Mouse (Mus musculus): ENCODE results near the gene Dpp9.

Dpp9 gene

DNA sequence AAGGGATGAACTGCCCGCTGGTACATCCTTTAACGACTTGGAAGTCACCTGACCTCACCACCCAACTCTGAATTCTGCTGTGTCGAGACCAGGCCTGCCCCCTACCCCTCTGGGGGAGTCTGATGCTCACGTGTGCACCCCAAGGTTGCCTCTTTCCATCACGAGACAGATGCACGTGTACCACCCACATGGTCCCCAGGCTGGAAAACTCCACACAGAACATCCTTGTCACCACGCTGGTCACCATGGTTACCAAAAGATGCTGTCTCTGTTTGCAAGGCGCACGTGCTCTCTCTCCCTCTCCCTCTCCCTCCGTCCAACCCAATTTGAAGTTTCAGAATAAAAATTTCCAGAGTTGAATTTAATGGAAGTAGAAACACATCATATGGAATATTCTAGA, 11.2 kb upstream of the Dpp9 start:
- peak; percentile 84 for DNase-seq (ENCODE audit: low spot score)

DNA sequence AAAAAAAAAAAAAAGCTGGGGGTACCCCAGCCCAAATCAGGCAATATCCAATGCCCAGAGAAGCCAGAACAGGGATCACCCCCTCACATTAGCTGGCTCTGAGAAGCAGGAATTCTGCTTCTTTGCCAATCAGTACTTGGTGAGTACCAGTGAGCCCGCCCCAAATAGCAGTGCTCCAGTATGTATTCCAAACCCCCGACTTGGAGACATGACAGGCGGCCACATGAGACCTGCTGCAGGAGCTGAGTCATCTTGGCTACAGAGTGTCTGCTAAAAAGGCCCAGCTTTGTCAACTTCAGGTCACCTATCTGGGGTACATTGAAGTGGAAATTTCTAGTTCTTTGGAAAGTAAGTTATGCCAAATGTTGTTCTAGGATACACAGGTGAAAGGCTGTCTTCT, 7.9 kb upstream of the Dpp9 start:
- DNase-seq (ENCODE audit: low spot score) = no peak

DNA sequence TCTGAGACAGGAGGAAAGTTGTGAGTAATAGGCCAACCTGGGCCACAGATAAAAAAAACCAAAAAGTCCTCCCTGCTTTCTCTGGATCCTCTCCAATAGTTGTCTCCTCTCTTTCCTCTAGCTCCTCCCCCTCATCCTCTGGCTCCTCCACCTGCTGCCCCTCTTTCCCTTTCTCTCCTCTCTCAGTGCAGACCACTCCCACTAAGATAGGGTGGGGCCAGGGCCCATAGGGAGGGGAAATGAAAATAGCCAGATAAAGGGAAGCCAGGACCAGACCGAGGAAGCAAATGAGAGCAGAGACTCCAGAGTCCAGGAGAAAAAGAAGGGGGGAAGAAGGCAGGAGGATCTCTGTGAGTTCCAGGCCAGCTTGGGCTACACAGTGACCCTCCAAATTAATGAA, 6.2 kb upstream of the Dpp9 start:
- no peak for DNase-seq (ENCODE audit: low spot score)

DNA sequence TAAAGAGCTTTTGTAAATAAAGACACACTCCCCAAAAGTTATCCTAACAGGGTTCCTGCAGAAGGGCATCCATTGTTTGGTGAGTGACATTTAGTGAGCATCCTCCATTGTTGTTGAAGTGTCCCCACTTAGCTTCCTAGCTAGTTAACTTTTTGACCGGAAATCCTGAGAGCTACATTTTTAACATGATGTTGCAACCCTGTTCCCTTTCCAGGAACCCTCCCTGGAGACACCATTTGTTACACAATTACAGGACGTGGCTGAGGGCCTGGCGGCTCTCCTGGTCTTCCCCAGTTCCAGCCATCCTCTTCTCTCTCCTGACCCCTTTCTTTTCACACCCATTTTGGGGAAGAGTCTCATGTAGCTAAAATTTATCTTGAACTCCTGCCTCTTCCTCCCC, 1.1 kb upstream of the Dpp9 start:
- DNase-seq (ENCODE audit: low spot score) = no peak

DNA sequence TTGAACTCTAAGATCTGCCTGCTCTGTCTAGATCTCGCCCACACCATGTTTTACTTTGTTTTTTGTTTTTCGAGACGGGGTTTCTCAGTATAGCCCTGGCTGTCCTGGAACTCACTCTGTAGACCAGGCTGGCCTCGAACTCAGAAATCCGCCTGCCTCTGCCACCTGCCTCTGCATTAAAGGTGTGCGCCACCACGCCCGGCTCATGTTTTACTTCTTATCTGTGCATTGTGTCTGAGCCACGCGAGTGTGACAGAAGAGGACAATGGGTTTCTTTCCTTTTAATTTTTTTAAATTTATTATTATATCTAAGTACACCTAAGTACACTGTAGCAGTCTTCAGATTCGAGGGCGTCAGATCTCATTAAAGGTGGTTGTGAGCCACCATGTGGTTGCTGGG, 546 bp upstream of the Dpp9 start:
- no peak for DNase-seq (ENCODE audit: low spot score)

DNA sequence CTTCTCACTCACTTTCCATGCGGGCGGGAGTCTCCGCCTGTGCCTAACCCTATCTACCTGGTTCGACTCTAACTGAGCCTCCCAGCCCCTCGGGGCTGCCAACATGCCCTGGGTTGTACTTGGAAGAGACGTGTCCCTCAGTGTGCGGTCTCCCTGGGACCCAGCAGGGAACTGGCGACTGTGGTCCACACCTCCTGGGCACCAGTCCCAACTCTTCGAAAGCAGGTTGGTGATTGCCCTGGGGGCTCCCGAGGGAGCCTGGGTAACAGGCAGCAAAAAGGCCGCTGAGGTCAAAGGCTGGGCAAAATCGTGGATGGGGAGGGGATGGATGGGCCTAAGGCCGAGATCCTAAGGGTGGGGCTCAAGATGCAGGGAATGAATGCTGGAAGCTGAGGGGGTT, 1.0 kb downstream of the Dpp9 start:
- no peak for DNase-seq (ENCODE audit: low spot score)

DNA sequence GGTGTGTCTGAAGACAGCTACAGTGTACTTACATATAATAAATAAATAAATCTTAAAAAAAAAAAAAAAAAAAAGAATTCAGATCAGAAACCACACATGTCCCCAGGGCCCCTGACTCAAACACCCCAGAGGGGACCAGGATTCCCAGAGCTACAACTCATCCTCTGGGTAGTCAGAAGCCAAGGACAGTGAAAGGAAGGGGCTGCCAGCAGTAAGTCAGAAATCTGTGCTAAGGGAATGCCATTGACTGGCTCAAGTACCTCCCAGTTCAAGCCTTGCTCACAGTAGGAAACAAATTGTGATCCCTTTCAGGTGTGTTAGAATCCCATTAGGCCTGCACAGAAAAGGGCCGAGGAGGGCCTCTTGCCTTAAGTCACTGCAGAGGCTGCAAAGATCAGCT, 4.5 kb downstream of the Dpp9 start:
- no peak for DNase-seq (ENCODE audit: low spot score)

DNA sequence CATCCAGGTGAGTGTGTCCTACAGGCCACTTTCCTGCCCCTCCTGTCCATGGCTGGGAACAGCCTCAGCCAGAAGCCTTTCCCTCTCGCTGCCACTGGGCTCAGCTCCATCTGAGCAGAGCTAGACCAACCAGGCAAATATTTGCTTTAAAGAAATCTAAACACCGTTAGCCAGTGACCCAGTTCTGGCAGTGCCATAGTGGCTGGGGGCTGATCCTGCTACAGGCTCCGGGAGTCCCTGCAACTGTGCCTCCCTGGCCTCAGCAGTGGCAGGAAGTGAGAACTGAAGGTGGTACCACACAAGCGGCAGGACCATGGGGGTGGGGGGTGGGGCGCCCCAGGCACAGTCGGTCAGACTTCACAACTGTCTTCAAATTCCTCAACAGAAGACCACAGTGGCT, 6.0 kb downstream of the Dpp9 start:
- DNase-seq (ENCODE audit: low spot score) = no peak

DNA sequence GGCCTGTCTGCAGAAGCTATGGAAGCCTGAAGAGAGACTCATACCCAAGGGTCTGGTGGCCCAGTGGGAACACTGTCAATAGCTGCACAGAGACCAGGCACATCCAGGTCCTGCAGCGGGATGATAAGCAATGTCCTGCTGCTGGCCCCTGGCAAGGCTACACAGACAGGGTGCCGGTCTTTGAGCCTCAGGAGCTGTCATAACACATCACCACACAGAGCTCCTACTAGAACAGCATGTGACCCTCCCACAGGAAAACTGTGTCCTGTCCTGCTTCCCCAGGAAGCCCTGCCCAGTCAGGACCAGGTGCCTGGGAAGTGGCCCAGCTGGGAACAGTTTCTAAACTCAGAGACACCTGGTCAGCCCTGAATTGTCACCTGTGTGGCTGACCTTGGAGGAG, 7.6 kb downstream of the Dpp9 start:
- no peak for DNase-seq (ENCODE audit: low spot score)

DNA sequence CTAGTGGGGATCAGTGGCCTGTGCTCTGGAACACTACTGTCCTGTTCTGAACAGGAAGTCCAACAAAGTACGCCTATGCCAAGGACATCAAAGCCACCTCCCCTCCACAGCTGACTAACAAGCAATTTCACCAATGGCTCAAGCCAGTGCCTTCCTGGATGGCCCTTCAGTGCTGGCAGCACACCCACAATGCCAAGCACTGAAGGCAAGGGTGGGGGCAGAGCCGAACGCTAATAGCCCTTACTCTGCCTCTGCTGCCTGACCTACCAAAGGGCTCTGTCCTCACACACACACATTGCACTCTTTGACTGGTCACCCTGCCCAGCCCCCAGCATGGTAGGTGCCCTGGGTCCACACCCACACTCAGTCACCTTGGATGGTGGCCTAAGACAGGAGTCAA, 9.9 kb downstream of the Dpp9 start:
- no peak for DNase-seq (ENCODE audit: low spot score)

DNA sequence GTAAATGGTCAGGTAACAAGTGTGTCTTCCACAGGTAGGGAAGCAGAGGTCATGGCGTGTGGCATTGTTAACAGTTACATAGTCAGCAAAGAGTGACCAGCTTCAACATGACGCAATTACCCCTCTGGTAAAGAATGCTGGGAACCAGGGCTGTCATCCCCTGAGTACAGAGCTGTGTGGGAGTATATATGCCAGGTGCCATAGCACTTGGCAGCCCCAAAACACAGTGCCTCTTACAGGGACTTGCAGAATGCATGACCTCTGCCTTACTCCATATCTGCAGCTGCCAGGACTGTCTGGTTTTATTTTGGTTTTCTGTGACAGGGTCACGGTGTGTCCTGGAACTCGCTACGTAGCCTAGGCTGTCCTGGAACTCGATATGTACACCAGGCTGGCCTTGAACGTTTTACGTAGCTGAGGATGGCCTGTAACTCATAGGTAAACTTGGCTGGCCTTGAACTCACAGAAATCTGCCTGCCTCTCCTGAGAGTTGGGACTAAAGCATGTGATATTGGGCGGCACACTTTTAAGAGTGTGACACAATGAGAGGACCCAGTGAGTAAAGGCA, 10.7 kb downstream of the Dpp9 start:
- DNase-seq (ENCODE audit: low spot score) = no peak

DNA sequence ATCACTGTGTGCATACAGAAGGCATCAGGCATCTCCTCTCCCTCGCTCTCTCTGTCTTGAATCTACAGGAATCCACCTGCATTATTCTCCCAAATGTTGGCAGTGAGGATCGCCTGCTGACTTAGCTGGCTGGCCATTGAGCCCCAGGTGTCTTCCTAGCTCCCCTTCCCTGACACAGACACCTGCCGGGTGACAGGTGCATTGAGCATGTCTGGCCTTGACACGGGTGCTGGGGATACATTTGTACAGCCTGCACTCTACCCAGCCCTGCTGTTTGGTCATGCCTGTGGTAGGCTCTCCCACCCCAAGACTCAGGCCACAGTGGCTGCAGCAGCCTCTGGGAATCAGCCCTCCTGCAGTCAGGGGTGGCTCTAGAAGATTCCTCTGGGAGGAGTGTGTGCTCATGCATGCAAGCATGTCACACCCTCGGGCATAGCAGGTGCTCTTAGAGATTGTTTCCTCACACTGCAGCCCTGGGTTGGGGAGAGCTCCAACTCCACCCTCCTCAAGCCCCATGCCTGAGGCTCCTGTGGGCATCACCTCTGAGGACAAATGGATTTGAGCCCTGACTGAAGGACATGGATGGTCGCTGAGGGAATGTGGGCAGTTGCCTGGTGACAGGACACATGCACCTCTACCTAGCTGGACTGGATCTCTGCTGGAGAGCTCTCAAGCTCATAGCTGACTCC, 11.6 kb downstream of the Dpp9 start:
- no peak for DNase-seq (ENCODE audit: low spot score)

DNA sequence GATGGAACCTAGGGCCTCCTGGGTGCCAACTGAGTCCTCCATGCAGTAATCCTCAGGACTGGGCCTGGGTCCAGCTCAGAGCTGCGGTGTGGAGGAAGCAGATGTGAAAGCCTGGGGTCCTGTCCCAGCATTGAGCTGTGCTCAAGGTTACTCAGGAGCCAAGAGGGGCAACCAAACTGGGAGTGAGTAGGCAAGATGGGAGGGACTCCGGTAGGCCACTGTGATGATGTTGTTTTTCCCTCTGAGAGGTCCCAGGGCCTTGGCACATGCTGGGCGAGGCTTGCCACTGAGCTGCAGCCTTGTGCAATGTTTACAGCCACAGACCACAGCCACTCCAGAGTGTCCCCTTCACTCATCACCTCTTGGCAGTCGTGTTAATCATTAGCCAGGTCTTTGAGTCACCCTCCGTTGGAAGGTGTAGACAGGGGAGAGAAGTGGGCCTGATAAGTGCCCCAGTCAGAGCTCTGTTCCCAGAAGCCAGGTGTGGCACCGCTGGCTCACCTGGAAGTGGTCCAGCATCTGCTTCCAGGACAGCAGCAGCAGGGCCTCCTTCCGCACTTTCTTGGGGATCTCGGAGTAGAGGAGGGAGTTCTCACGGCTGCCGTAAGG, 12.3 kb downstream of the Dpp9 start:
- no peak for DNase-seq (ENCODE audit: low spot score)

DNA sequence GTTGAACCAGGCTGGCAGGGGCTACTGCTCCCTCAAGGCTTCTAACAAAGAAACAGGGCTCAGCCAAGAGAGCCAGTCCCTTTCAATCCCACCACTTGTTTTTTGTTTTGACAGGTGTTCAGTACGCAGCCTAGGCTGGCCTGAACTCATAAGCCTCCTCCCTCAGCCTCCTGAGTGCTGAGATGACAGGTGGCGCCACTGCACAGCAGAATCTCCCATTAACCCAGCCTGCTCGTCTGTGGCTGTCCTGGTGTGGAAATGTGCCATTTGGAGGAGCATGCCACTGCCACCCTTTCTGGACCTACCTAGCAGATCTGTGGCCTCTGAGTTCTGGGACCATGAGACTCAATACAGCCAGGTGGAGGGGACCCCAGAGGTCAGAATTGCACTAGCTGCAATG, 15.0 kb downstream of the Dpp9 start:
- DNase-seq (ENCODE audit: low spot score) = no peak

DNA sequence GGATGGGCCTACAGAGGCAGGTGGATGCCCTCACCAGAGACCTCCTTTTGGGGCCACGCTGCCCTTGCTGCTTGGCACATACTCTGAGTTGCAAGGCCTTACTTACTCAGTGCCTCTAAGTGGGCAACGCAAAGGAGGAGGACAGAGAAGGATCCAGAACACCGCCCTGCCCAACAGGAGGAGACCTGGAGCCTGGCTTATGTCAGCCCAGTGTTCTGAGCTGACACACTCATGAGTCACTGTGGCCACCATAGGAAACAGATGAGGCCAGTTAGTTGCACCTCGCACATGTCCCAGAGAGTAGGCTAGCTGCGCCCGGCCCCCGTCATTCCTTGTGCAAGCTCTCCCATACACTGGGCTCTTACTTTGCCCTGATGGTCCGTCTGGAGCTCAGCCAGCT, 16.2 kb downstream of the Dpp9 start:
- no peak for DNase-seq (ENCODE audit: low spot score)

DNA sequence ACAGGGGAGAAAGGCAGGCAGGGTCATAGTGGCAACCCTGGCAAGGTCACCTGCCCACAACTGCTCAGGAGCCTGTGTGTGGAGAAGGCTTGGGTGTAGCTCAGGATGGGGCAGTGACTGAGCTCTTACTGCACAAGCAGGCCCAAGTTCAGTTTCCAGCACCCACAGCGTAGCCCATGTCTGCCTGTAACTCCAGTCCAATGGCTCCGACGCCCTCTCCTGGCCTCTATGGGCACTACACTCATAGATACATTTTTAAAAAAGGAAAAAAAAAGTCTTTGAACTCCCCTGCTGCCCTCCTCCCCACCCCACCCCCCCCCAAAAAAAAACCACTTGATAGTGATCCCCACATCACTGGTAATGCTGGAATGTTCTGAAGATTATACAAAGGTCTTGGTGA, 17.1 kb downstream of the Dpp9 start:
- no peak for DNase-seq (ENCODE audit: low spot score)

DNA sequence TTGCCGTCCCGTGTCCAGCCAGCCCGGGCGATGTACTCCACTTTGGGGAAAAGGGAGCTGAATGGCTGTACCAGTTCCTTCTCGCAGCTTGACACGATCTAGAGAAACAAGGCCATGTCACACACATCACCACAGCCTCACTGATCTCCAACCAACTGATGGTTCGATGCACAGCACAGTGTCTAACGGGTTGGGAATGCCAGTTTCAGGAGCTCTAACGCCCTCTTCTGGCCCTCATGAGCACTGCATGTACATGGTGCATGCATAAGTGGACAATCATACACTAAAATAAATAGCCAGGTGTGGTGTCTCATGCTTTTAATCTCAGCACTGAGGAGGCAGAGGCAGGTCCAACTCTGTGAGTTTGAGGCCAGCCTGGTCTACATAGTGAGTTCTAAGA, 18.1 kb downstream of the Dpp9 start:
- DNase-seq (ENCODE audit: low spot score) = no peak

DNA sequence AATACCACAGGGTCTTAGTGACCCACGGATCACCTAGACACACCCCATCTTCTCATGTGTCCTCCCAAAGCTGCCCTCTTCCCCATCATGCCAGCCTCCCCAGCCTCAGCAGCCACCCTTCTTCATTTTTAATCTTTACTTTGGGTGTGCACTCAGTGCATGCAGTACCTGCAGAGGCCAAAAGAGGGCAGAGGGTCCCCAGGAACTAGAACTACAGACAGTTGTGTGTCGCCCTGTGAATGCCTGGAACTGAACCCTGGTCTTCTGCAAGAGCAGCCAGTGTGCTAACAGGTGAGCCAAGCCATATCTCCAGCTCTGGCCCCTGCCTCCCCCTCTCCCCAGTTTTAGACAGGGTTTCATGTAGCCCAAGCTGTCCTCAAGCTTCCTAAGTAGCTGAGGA, 21.8 kb downstream of the Dpp9 start:
- no peak for DNase-seq (ENCODE audit: low spot score)

DNA sequence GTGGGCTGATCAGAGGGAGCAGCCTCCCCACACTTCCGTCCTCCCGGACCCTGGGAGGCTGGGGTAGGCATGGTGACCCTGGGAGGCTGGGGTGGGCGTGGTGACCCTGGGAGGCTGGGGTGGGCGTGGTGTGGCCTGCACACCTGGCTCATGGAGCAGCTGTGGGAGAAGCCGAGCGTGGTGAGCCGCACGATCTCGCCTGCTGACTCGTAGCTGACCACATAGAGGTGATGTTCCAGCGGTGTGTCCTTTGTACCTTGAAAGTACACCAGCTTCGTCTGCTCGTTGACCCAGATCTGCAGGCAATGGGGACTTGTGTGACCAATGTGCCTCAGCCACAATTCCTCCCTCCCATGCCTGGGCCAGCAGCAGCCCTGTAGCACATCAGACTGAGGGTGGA, 23.9 kb downstream of the Dpp9 start:
- no peak for DNase-seq (ENCODE audit: low spot score)

DNA sequence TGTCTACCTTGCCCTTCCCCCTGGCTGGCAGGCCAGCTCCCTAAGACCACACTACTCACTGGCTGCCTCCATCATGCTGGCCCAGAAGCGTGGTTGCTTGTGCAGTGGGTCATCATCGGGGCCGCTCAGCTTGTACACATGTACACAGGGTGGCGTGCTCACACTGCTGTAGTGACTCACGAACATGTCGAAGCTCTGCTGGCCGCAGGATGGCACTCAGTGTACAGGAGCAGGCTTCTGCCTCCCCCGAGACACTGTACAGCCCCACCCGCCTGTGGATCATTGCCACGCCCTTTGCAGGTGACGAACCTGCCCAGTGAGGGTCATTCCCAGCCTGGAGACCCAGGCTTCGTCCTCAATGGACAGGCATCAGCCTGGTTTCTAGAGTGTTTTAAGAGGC, 24.3 kb downstream of the Dpp9 start:
- DNase-seq (ENCODE audit: low spot score) = no peak

DNA sequence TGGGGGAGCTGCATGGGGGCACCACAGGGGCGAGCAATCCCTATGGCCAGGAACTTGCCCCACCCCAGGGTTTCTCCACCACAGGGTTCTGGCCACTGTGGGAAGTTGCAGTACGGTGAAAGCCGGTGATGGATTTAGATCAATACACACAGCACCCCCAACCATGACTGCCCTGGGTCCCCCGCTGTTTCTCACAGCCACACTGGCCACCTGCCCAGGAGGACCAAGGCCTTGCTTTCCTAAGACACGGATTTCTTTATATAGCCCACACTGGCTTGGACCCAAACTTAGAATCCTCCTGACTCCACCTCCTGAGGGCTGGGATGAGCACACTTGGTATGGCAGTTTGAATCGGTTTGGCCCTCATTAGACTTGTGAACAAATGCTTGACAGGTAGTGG, 27.4 kb downstream of the Dpp9 start:
- DNase-seq (ENCODE audit: low spot score) = no peak

DNA sequence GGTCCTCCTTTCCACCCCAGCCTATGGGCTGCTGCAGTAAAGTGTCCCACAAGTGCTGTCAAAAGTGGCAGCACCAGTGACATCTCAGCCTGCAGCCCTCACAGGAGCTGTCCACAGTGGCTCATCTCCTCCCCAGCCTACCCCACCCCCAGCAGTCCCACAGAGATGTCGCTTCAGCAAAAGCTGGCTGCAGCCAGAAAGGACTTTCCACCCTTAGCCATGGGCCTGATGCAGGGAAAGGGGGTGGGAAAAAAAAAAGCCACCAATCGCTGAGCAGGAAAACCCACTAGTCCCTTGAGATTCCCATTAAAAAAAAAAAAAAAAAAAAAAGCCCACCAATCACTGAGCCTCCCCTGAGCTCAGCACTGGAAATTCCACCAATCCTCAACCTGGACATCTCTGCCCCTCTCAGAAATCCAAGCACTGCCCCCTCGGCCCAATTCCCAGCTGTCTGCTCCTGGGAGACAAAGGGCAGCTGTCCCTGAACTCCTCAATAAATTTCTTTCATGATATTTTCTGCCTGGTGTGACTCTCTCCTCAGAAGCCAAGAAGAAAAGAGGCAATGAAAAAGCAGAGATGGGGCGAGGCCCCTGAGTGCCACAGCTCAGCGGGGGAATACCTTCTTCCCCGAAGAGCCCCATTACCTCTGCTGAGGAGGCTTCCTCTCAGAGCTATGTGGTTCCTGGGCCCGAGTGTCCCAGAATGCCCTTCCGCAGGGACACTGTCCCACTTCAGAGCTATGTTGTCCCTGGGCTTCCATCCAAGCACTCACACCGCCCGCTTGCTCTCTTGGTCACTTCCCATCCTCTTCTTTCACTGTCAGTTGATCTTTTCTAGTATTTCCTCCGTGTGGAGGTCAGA, 33.2 kb downstream of the Dpp9 start:
- no peak for DNase-seq (ENCODE audit: low spot score)

DNA sequence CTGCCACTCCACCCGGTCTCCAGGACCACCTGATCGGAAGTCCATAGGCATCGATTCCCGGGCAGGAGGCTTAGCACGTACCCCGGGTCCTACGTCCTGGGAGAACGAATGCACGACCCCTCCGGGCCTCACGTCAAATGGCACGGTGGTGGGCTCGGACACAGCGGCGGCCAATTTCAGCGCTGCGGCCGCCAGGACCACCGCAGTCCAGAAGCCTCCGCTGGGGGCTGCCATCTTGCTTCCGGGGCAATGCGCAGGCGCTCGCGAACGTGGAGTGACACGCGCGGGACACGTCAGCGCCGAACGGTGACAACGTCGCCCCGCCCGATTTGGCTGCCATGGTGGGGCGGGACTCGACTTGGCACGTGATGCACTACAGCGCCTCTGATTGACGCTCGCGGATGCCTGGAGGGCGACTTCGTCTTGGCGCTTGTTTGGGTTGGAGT, 35.0 kb downstream of the Dpp9 start, which contains the start of gene Mydgf:
Mydgf (minus strand) TSS at position 263 of the 446 bp plus-strand sequence.
- DNase-seq (ENCODE audit: low spot score) = peak; percentile 88

All from left cerebral cortex, adult 11 months (tissue).